Mouse (Mus musculus) liver, postnatal 0 days (tissue): ENCODE measurements at regions not wholly inside any gene's neighbourhood (a gene's known extent, or its start where the extent isn't known, plus 50 kb on each side); places are given as distances from the start of the nearest gene placed in this dataset.

Experiments used
- ATAC-seq: fragments of 200-750 bp; cut with Nextera tagmentation; 2 replicates; pipeline ENCODE4 v1.8.0; 2017; ENCODE audit warnings: mild to moderate bottlenecking, moderate library complexity
- DNase-seq: peaks from one replicate; pipeline ENCODE4 v3.0.0-alpha.2; 2016
- H3K27ac ChIP-seq: fragments of 300-500 bp; sonication (generic); 2 replicates; pipeline ENCODE4 v1.5.1; 2014; ENCODE audit warnings: antibody characterized with exemption, moderate library complexity, mild to moderate bottlenecking, low read depth
- H3K27me3 ChIP-seq: fragments of 300-500 bp; sonication (generic); 2 replicates; pipeline ENCODE4 v1.6.1; 2014; ENCODE audit warnings: low read length, control low read depth, mixed read lengths; ENCODE audit not compliant: insufficient read depth
- H3K36me3 ChIP-seq: fragments of 300-500 bp; sonication (generic); replicated peaks from 2 replicates; pipeline ENCODE4 v1.6.1; 2014; ENCODE audit warnings: mild to moderate bottlenecking, control low read depth, low read length, moderate library complexity, mixed read lengths; ENCODE audit not compliant: insufficient read depth
- H3K4me1 ChIP-seq: fragments of 300-500 bp; sonication (generic); 2 replicates; pipeline ENCODE4 v1.6.1; 2014; ENCODE audit warnings: antibody characterized with exemption, mild to moderate bottlenecking, control low read depth; ENCODE audit not compliant: insufficient read depth
- H3K4me2 ChIP-seq: fragments of 300-500 bp; sonication (generic); 2 replicates; pipeline ENCODE4 v1.6.1; 2014; ENCODE audit warnings: low read depth, mild to moderate bottlenecking, low read length, moderate library complexity, mixed read lengths
- H3K4me3 ChIP-seq: fragments of 300-500 bp; sonication (generic); 2 replicates; pipeline ENCODE4 v1.5.1; 2014; ENCODE audit warnings: low read depth, low read length
- H3K9ac ChIP-seq: fragments of 300-500 bp; sonication (generic); replicated peaks from 2 replicates; pipeline ENCODE4 v1.6.1; 2014; ENCODE audit warnings: mild to moderate bottlenecking, moderate library complexity
- H3K9me3 ChIP-seq: fragments of 300-500 bp; sonication (generic); 2 replicates; pipeline ENCODE4 v1.6.1; 2016; ENCODE audit warnings: mild to moderate bottlenecking, control low read depth, low read length, mixed read lengths
- CTCF ChIP-seq: sonication (generic); IDR thresholded peaks from 2 replicates; pipeline ENCODE4 v1.5.1; 2016; ENCODE audit warnings: antibody characterized with exemption, low read depth
- EP300 ChIP-seq: IDR thresholded peaks from 2 replicates; pipeline ENCODE4 v1.6.1; 2016; ENCODE audit warnings: antibody characterized with exemption, low read depth, mild to moderate bottlenecking
- WGBS: fragments of 180-500 bp; shearing (Covaris S2); extraction: QIAGEN DNeasy Blood & Tissue Kit; methylation state at CpG from one replicate; pipeline ENCODE4 v1.1.7; 2014; ENCODE audit not compliant: insufficient replicate concordance; 5-methylcytosine and 5-hydroxymethylcytosine counted together

- Histone ChIP-seq H3K9me3 (no peaks in the 10 kb centered on the region), H3K4me2 (no peak overlapping the region), H3K4me3 (no peak overlapping the region), H3K27me3 (no peaks in the 10 kb centered on the region), H3K27ac (no peak overlapping the region), H3K36me3 (no peaks in the 10 kb centered on the region), H3K4me1 (0 out of 2 replicates have a peak, but pooled peaks cover 2% of the 10 kb centered on the region), H3K9ac (no peak overlapping the region)
- TF ChIP-seq EP300: no peak
- TF ChIP-seq CTCF: no peak
- WGBS: 51% methylated on average over 3 of the region's 3 CpGs
- ATAC-seq (no peak), DNase-seq (no peak)
Measured at GRCm38 (mm10) chr3:58303746-58304145, 110.8 kb upstream of the Tsc22d2 start.

GRCm38 (mm10) chr3:58309601-58310000 lies 104.9 kb upstream of the Tsc22d2 start:
- WGBS: 59% methylated on average over 8 of the region's 8 CpGs

GRCm38 (mm10) chr3:58310390-58310789 lies 104.1 kb upstream of the Tsc22d2 start:
- no peak overlapping the region for H3K9ac ChIP-seq
- ATAC-seq (no peak), DNase-seq (no peak)
- H3K9me3 ChIP-seq: no peaks in the 10 kb centered on the region
- H3K36me3 ChIP-seq: no peaks in the 10 kb centered on the region
- no peaks in the 10 kb centered on the region for H3K27me3 ChIP-seq
- TF ChIP-seq EP300: no peak
- TF ChIP-seq CTCF: no peak
- H3K27ac ChIP-seq: no peak overlapping the region
- no peak overlapping the region for H3K4me2 ChIP-seq
- WGBS: 63% methylated on average over 4 of the region's 4 CpGs
- H3K4me1 ChIP-seq: 0 out of 2 replicates have a peak, but pooled peaks cover 2% of the 10 kb centered on the region
- no peak overlapping the region for H3K4me3 ChIP-seq

More at GRCm38 (mm10) chr3:58309601-58310000, 104.9 kb upstream of the Tsc22d2 start:
- Histone ChIP-seq H3K9ac (no peak overlapping the region), H3K4me2 (no peak overlapping the region), H3K9me3 (no peaks in the 10 kb centered on the region), H3K27me3 (no peaks in the 10 kb centered on the region), H3K4me3 (no peak overlapping the region), H3K27ac (no peak overlapping the region), H3K36me3 (no peaks in the 10 kb centered on the region), H3K4me1 (0 out of 2 replicates have a peak, but pooled peaks cover 2% of the 10 kb centered on the region)
- no peak for ATAC-seq
- no peak for DNase-seq
- TF ChIP-seq EP300: no peak
- no peak for TF ChIP-seq CTCF

- Histone ChIP-seq H3K9me3 (no peaks in the 10 kb centered on the region), H3K27me3 (no peaks in the 10 kb centered on the region), H3K27ac (no peak overlapping the region), H3K4me1 (0 out of 2 replicates have a peak, but pooled peaks cover 2% of the 10 kb centered on the region), H3K4me3 (no peak overlapping the region), H3K36me3 (no peaks in the 10 kb centered on the region), H3K4me2 (no peak overlapping the region), H3K9ac (no peak overlapping the region)
- DNase-seq: no peak
- no peak for ATAC-seq
- 75% methylated on average over 5 of the region's 5 CpGs for WGBS
- TF ChIP-seq EP300: no peak
- TF ChIP-seq CTCF: no peak
Measured at GRCm38 (mm10) chr3:58311104-58311685, 103.3 kb upstream of the Tsc22d2 start.

- WGBS: 77% methylated on average over 6 of the region's 6 CpGs
- Histone ChIP-seq H3K9ac (no peak overlapping the region), H3K36me3 (no peaks in the 10 kb centered on the region), H3K27me3 (no peaks in the 10 kb centered on the region), H3K4me1 (0 out of 2 replicates have a peak, but pooled peaks cover 2% of the 10 kb centered on the region), H3K9me3 (no peaks in the 10 kb centered on the region), H3K4me3 (no peak overlapping the region), H3K4me2 (no peak overlapping the region), H3K27ac (no peak overlapping the region)
- ATAC-seq (no peak), DNase-seq (no peak)
- no peak for TF ChIP-seq EP300
- no peak for TF ChIP-seq CTCF
Measured at GRCm38 (mm10) chr3:58312623-58313022, 101.9 kb upstream of the Tsc22d2 start.

GRCm38 (mm10) chr3:58315236-58315635 lies 99.3 kb upstream of the Tsc22d2 start:
- no peak for DNase-seq
- TF ChIP-seq CTCF (no peak), EP300 (no peak)

GRCm38 (mm10) chr3:58317240-58317639 lies 97.3 kb upstream of the Tsc22d2 start:
- H3K4me3 ChIP-seq: no peak overlapping the region
- DNase-seq: no peak
- 57% methylated on average over 2 of the region's 2 CpGs for WGBS
- no peak overlapping the region for H3K9ac ChIP-seq
- H3K4me1 ChIP-seq: no peaks in the 10 kb centered on the region
- H3K27me3 ChIP-seq: no peaks in the 10 kb centered on the region
- H3K9me3 ChIP-seq: no peaks in the 10 kb centered on the region
- H3K27ac ChIP-seq: no peak overlapping the region
- ATAC-seq: no peak
- H3K36me3 ChIP-seq: no peaks in the 10 kb centered on the region
- no peak overlapping the region for H3K4me2 ChIP-seq
- TF ChIP-seq CTCF (no peak), EP300 (no peak)

More at GRCm38 (mm10) chr3:58315236-58315635, 99.3 kb upstream of the Tsc22d2 start:
- Histone ChIP-seq H3K4me2 (no peak overlapping the region), H3K4me3 (no peak overlapping the region), H3K4me1 (no peaks in the 10 kb centered on the region), H3K9me3 (no peaks in the 10 kb centered on the region), H3K27ac (no peak overlapping the region), H3K9ac (no peak overlapping the region), H3K27me3 (no peaks in the 10 kb centered on the region), H3K36me3 (no peaks in the 10 kb centered on the region)
- no peak for ATAC-seq
- 76% methylated on average over 6 of the region's 6 CpGs for WGBS
